Mouse (Mus musculus) forebrain, postnatal 0 days (tissue): ENCODE results near the gene Hdac4. TPM values are rescaled to one million over a fixed set of nuclear protein-coding genes. Genes with fewer than 3 reads are reported as not detected.

Experiments used
- ATAC-seq: fragments of 200-750 bp; cut with Nextera tagmentation; 2 replicates; pipeline ENCODE4 v1.8.0; 2017; ENCODE audit warnings: mild to moderate bottlenecking, moderate library complexity
- DNase-seq: peaks from one replicate; pipeline ENCODE4 v3.0.0-alpha.2; 2015
- H3K27ac ChIP-seq: fragments of 300-500 bp; sonication (generic); 2 replicates; pipeline ENCODE4 v1.5.1; 2014; ENCODE audit warnings: low read depth, mild to moderate bottlenecking, antibody characterized with exemption, low read length, moderate library complexity, mixed read lengths
- H3K27me3 ChIP-seq: fragments of 300-500 bp; sonication (generic); 2 replicates; pipeline ENCODE4 v1.6.1; 2014; ENCODE audit warnings: mild to moderate bottlenecking, low read length, mixed read lengths; ENCODE audit not compliant: insufficient read depth
- H3K36me3 ChIP-seq: fragments of 300-500 bp; sonication (generic); 2 replicates; pipeline ENCODE4 v1.6.1; 2014; ENCODE audit warnings: mild to moderate bottlenecking, moderate library complexity; ENCODE audit not compliant: insufficient read depth
- H3K4me1 ChIP-seq: fragments of 300-500 bp; sonication (generic); 2 replicates; pipeline ENCODE4 v1.6.1; 2014; ENCODE audit warnings: antibody characterized with exemption; ENCODE audit not compliant: insufficient read depth
- H3K4me2 ChIP-seq: fragments of 300-500 bp; sonication (generic); 2 replicates; pipeline ENCODE4 v1.6.1; 2014; ENCODE audit warnings: low read depth, mild to moderate bottlenecking, moderate library complexity
- H3K4me3 ChIP-seq: fragments of 300-500 bp; sonication (generic); 2 replicates; pipeline ENCODE4 v1.5.1; 2014; ENCODE audit warnings: low read depth, low read length, mixed read lengths
- H3K9ac ChIP-seq: fragments of 300-500 bp; sonication (generic); 2 replicates; pipeline ENCODE4 v1.6.1; 2014; ENCODE audit warnings: mild to moderate bottlenecking
- H3K9me3 ChIP-seq: fragments of 300-500 bp; sonication (generic); 2 replicates; pipeline ENCODE4 v1.6.1; 2016; ENCODE audit warnings: low read length
- CTCF ChIP-seq: sonication (generic); IDR thresholded peaks from 2 replicates; pipeline ENCODE4 v1.5.1; 2016; ENCODE audit warnings: antibody characterized with exemption, control low read depth, low read depth
- WGBS: fragments of 180-500 bp; shearing (Covaris S2); extraction: QIAGEN DNeasy Blood & Tissue Kit; methylation state at CpG from one replicate; pipeline ENCODE4 v1.1.7; 2014; 5-methylcytosine and 5-hydroxymethylcytosine counted together
- polyA plus RNA-seq: library from polyadenylated mRNA; unstranded; fragments of >200 nt; fragmentation: Nextera tagmentation; extraction: Ambion mirVana; gene quantifications from 2 replicates; pipeline ENCODE4 v1.2.1, GENCODE M21; 2015
- total RNA-seq: library from RNA; depleted of rRNA; stranded (reverse); fragments of >200 nt; gene quantifications from 2 replicates; pipeline ENCODE4 v1.2.3, GENCODE M21; 2014

Gene Hdac4
- total and polyA plus RNA-seq, 2 experiments from 2014 or later: 21.3 to 57.0 TPM

DNA sequence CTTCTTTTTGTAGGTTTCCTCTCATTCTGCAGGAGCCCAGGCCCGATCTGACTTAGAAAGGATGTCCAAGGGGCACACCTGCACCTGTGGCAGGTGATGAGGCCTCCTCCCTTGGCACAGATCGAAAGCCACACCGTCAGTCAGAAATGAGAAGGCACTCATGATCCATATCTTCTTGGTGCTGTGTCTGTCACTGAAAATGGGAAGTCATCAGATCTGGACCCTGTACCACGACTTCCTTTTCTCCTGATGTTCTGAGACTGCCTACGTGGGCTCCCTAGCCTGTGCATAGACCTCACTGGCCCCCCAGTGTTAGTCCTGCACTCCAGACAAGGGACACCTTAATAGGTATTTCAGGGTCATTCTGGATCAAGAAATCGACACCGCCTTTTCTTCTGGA, 158.5 kb downstream of the Hdac4 start:
- H3K4me1 ChIP-seq: peaks cover 12% of the 10 kb centered on the region; the same call in 1 of the 2 replicates
- no peak overlapping the region for H3K27ac ChIP-seq
- no peak for ATAC-seq
- 90% methylated on average over 7 of the region's 7 CpGs for WGBS
- DNase-seq: no peak
- H3K36me3 ChIP-seq: no peaks in the 10 kb centered on the region
- no peak for TF ChIP-seq CTCF
- no peaks in the 10 kb centered on the region for H3K9me3 ChIP-seq
- H3K27me3 ChIP-seq: no peaks in the 10 kb centered on the region
- H3K4me2 ChIP-seq: no peak overlapping the region
- no peak overlapping the region for H3K9ac ChIP-seq
- H3K4me3 ChIP-seq: no peak overlapping the region

DNA sequence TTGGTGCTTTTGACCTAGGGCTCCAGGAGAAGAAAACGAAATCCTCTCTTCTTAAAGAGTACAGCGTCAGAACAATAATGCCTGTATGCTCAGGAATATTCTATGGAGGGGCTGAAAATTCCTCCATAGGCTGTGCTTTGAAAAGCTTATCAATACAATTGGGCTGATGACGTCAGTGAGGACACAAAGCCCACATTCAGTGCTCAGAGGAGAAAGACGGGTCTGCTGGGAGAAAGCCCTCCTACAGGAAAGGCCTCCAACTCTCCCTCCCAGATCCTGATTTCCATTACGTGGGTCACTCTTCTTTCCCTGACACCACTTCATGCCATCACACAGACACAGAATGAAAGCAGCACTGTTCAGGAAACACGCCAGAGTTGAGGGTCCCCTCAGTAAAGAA, 159.7 kb downstream of the Hdac4 start:
- DNase-seq (no peak), ATAC-seq (no peak)
- no peak for TF ChIP-seq CTCF
- no peaks in the 10 kb centered on the region for H3K36me3 ChIP-seq
- H3K9me3 ChIP-seq: no peaks in the 10 kb centered on the region
- H3K4me2 ChIP-seq: no peak overlapping the region
- peaks cover 12% of the 10 kb centered on the region; the same call in 1 of the 2 replicates for H3K4me1 ChIP-seq
- no peak overlapping the region for H3K9ac ChIP-seq
- H3K27ac ChIP-seq: no peak overlapping the region
- H3K27me3 ChIP-seq: no peaks in the 10 kb centered on the region
- no peak overlapping the region for H3K4me3 ChIP-seq
- 27% methylated on average over 6 of the region's 6 CpGs for WGBS

DNA sequence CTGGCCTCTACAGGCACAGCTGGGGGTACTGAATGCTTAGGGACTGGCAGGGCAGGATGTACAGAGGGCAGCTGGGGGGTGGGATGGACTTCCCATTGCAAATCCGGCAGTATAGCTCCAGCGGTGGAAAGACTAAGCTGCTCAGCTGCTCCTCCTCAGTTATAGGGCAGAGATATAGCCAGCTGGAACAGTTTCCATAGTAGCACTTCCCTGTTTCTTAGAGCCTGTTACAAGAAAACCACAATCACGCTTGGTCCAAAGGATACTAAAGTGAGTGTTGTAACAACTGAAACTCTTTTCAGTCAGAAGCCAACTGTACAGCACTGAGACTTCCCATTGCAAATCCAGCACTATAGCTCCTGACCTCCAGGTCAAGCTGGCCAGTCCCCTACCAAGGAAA, 161.3 kb downstream of the Hdac4 start:
- 83% methylated on average over 3 of the region's 3 CpGs for WGBS
- no peaks in the 10 kb centered on the region for H3K36me3 ChIP-seq
- no peak overlapping the region for H3K9ac ChIP-seq
- H3K27ac ChIP-seq: no peak overlapping the region
- ATAC-seq (no peak), DNase-seq (no peak)
- H3K4me3 ChIP-seq: no peak overlapping the region
- H3K27me3 ChIP-seq: no peaks in the 10 kb centered on the region
- H3K9me3 ChIP-seq: no peaks in the 10 kb centered on the region
- H3K4me1 ChIP-seq: peaks cover 10% of the 10 kb centered on the region; the same call in 1 of the 2 replicates
- no peak for TF ChIP-seq CTCF
- H3K4me2 ChIP-seq: no peak overlapping the region

DNA sequence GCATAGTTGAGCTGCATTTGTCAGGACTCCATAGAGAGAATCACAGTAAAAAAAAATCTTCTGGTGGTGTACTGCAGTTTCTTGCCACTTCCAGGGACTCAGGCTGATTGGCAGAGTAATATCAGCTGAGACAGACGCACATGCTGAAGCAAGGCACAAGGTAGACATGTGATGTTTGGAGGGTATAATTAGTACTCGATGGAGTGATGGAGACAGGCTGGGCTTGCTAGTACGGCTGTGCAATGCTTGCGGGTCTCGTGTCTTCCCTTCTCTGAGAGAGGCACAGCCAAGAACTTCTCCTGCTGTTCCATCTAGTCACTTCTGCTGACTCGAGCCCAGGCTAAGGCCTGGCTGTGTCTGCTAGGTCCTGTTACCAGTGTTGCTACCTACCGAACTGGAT, 162.0 kb downstream of the Hdac4 start:
- no peaks in the 10 kb centered on the region for H3K9me3 ChIP-seq
- ATAC-seq (peak; percentile 60), DNase-seq (no peak)
- no peak overlapping the region for H3K4me3 ChIP-seq
- 67% methylated on average over 7 of the region's 7 CpGs for WGBS
- no peaks in the 10 kb centered on the region for H3K36me3 ChIP-seq
- no peak overlapping the region for H3K9ac ChIP-seq
- H3K27ac ChIP-seq: no peak overlapping the region
- no peak overlapping the region for H3K4me2 ChIP-seq
- H3K27me3 ChIP-seq: no peaks in the 10 kb centered on the region
- 0 out of 2 replicates have a peak, but pooled peaks cover 2% of the 10 kb centered on the region for H3K4me1 ChIP-seq
- TF ChIP-seq CTCF: no peak

DNA sequence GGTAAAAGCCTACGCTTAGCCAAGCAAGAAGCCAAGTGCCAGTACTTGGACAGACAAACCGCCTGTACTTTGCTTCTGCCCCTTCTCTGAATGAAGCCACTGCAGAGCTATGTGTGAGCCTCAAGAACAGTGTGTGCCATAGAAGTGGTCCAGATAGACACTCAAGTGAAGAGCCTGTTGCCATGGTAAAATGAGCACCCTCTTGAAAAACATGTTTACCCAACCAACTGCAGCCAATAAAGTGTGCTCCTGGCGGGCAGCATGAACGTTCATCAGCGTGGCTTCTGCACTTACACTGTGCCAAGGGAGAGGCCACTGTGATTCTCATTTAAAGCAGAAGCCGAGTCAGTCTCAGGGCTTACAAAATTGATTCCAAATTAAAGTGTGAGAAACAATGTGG, 165.0 kb downstream of the Hdac4 start:
- no peak for TF ChIP-seq CTCF
- peak; percentile 47 for DNase-seq
- no peak overlapping the region for H3K4me2 ChIP-seq
- no peaks in the 10 kb centered on the region for H3K36me3 ChIP-seq
- H3K27me3 ChIP-seq: no peaks in the 10 kb centered on the region
- H3K9me3 ChIP-seq: no peaks in the 10 kb centered on the region
- ATAC-seq: peak; percentile 79
- 0 out of 2 replicates have a peak, but pooled peaks cover 5% of the 10 kb centered on the region for H3K4me1 ChIP-seq
- no peak overlapping the region for H3K4me3 ChIP-seq
- H3K9ac ChIP-seq: no peak overlapping the region
- WGBS: 46% methylated on average over 6 of the region's 6 CpGs
- H3K27ac ChIP-seq: no peak overlapping the region

DNA sequence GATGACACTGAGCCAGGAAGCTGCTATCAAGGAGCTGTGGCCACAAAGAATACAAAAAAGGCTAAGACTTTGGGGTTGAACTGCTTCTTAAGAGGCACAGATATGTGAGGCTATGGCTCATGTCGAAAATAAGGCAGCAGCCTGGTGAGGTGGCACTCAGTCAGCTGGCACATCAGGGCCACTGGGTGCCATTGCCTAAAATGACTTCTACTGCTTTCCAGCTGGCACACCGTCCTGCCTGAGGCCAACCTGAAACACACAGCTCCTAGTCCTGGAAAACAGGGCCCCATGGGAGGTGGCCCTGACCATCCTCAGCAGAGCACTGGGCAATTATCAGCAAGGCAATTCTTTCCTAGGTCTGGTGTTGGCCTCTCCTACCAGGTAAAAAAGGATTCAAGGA, 167.3 kb downstream of the Hdac4 start:
- DNase-seq (no peak), ATAC-seq (no peak)
- Histone ChIP-seq H3K9ac (no peak overlapping the region), H3K4me1 (0 out of 2 replicates have a peak, but pooled peaks cover 5% of the 10 kb centered on the region), H3K4me2 (no peak overlapping the region), H3K36me3 (no peaks in the 10 kb centered on the region), H3K4me3 (no peak overlapping the region), H3K27me3 (no peaks in the 10 kb centered on the region), H3K27ac (no peak overlapping the region), H3K9me3 (no peaks in the 10 kb centered on the region)
- 73% methylated on average over 2 of the region's 2 CpGs for WGBS
- TF ChIP-seq CTCF: no peak

DNA sequence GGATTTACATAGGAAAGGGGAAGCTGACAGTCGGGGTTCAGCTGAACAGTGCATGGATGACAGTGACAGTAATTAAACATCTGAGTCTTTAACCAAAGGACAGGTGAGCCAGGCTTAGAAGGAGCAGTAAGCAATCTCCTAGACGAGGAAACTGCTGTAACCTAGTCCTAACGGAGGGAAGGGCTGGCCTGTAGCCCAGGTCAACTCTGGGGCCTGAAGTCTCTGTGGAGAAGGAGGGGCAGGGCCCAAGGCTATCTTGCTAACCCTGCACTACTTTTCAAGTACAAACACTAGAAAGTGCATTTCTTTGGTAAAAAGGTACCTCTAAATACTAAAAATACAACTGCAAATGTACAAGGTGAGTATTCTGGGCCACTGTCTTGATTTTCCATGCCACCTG, 169.1 kb downstream of the Hdac4 start:
- no peak for TF ChIP-seq CTCF
- Histone ChIP-seq H3K27me3 (no peaks in the 10 kb centered on the region), H3K27ac (no peak overlapping the region), H3K4me3 (no peak overlapping the region), H3K4me2 (no peak overlapping the region), H3K9me3 (no peaks in the 10 kb centered on the region), H3K4me1 (0 out of 2 replicates have a peak, but pooled peaks cover 5% of the 10 kb centered on the region), H3K36me3 (no peaks in the 10 kb centered on the region), H3K9ac (no peak overlapping the region)
- DNase-seq (no peak), ATAC-seq (no peak)
- WGBS: 87% methylated on average over 3 of the region's 3 CpGs

DNA sequence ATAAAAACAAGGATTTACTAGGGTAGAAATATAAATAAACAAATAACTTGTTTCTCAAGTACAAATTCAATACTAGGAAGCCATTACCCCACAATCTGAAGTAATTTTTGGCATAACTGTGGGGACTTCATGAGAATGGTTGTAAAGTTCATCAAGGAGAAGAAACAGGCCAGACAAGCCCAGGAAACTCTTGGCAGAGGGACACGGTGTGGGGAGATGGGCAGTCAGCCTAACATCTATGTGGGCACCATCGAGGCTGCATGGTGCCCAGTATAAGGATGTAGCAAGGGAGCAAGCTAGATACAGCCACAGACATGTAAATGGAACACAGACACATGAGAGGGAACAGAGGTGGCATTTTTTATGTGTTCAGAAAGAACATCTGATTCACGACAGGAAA, 171.6 kb downstream of the Hdac4 start:
- H3K9ac ChIP-seq: no peak overlapping the region
- no peak for TF ChIP-seq CTCF
- H3K36me3 ChIP-seq: no peaks in the 10 kb centered on the region
- H3K4me3 ChIP-seq: no peak overlapping the region
- 0 out of 2 replicates have a peak, but pooled peaks cover 3% of the 10 kb centered on the region for H3K4me1 ChIP-seq
- no peak overlapping the region for H3K4me2 ChIP-seq
- DNase-seq (no peak), ATAC-seq (no peak)
- H3K9me3 ChIP-seq: no peaks in the 10 kb centered on the region
- no peak overlapping the region for H3K27ac ChIP-seq
- H3K27me3 ChIP-seq: no peaks in the 10 kb centered on the region
- WGBS: 81% methylated on average over 3 of the region's 3 CpGs
